Mouse (Mus musculus) erythroid progenitor cell, adult 5-6 weeks (primary cell): ENCODE measurements around the gene Gdi1. TPM values are rescaled to one million over a fixed set of nuclear protein-coding genes. Genes with fewer than 3 reads are reported as not detected.
"Not testable (repeated sequence)": the region's sequence is repeated elsewhere in the genome, so short reads cannot be mapped to it uniquely, and the experiment has no call there.

Experiments
- ATAC-seq: replicated peaks from 2 replicates; pipeline ENCODE4 v1.8.0; 2016; ENCODE audit warnings: moderate number of reproducible peaks, mild to moderate bottlenecking, moderate TSS enrichment, inconsistent platforms; ENCODE audit not compliant: poor library complexity, low FRiP score, severe bottlenecking
- total RNA-seq, 2 experiments: library from RNA; stranded (forward) in 1 of 2; stranded (reverse) in 1 of 2; fragments of 150-400 nt in 1 of 2; fragments of 186-747, 209-891 nt in 1 of 2; gene quantifications; 2 replicates each; pipeline versions ENCODE4 v1.2.3 to v1.2.4; 2015 to 2017; ENCODE audit warnings: low replicate concordance in 2 of 2

The Gdi1 gene
- total RNA-seq, 2 experiments from 2014 or later, result 65.1 to 200 TPM

- ATAC-seq, result peak; percentile 99
These were observed 8.0 kb downstream of the Gdi1 start, which contains the start of gene Fam50a for GRCm38 (mm10) chrX:74312540-74313464. TSS of gene Fam50a (plus strand) at chrX:74313033.

DNA sequence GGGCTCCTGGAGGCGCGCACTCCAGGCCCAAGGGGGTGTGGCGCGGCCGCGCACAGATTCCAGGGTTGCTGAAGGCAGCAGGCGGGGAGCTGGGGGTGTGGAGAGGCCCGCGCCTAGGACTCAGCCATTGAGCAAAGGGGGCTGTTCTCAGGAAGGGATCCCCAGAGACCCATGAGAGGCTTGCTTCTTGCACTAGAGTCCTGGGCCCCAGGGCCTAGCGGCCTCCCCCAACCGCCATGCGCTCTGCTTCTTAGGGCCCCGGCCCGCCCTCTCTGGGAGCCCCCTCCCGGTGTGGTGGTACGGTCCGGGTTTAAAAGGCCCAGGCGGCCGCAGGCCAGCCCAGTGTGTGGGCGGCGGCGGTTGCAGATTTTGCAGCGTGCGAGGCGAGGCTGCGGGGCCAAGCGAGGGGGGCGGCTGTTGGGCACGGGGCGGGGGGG lies 23.9 kb downstream of the Gdi1 start, which contains the start of gene Plxna3:
Plxna3 (plus strand) TSS at position 342 of the 437 bp plus-strand sequence.
- peak; percentile 76 for ATAC-seq

GRCm38 (mm10) chrX:74329215-74329671 lies 24.4 kb downstream of the Gdi1 start:
- no peak for ATAC-seq

- ATAC-seq, result no peak
These were observed 25.6 kb downstream of the Gdi1 start for GRCm38 (mm10) chrX:74330166-74330930.

DNA sequence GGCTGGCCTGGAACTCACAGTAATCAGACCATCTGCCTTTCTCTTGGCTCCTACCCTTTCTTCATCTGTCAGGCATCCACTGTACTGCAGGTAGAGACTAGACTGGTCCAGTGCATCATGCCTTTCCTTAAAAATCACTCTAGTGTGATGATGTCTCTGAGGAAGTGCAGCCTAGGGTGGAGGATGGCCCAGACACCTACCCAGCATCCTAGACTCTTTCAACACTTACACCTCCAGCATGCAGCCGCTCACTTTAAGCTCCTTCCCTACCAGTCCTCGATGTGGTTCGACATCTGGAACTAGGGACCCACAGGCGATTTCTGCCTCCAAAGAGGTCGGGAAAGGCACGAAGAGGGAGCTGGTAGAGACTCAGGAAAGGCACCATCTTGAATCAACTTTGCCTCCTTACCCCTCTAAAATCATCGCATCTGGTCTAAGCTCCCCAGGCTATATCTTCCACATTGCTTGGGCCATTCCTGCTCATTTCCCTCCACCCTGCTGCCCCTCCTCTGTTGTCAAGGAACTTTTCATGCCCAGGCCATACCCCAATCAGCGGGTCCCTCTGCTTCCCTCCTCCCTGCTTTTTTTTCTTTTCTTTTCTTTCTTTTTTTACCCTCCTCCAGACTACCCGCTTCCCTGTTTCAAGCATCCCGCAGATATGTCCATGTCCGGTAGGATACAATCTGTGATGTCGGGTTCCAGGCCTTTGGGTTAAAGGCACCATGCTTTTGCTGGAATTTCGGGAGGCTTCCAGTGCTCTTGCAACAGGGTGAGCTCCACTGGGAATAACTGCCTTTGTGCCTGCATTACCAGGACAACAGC lies 48.1 kb downstream of the Gdi1 start:
- peak; percentile 73 for ATAC-seq

- peak; percentile 100 for ATAC-seq
These were observed 48.6 kb downstream of the Gdi1 start, which contains the start of gene Lage3 for GRCm38 (mm10) chrX:74353467-74353770. TSS of gene Lage3 (minus strand) at chrX:74353618.

- ATAC-seq, result not testable (repeated sequence)
These were observed 52.3 kb downstream of the Gdi1 start for GRCm38 (mm10) chrX:74357069-74357468.

GRCm38 (mm10) chrX:74359171-74359570 lies 54.4 kb downstream of the Gdi1 start:
- no peak for ATAC-seq

Other genes starting within 250 kb of the Gdi1 start
- gene Opn1mw, start 177.5 kb upstream of the Gdi1 start, total RNA-seq (2015; ENCODE audit: low replicate concordance), result not detected in 2 replicates
- gene Opn1mw, start 177.5 kb upstream of the Gdi1 start, total RNA-seq (2017; ENCODE audit: low replicate concordance), result not detected in 2 replicates
- 26.3 and 37.3 TPM in 2 replicates for gene Mecp2, start 169.6 kb upstream of the Gdi1 start, total RNA-seq (2015; ENCODE audit: low replicate concordance)
- gene Mecp2, start 169.6 kb upstream of the Gdi1 start, total RNA-seq (2017; ENCODE audit: low replicate concordance), result 24.9 and 28.2 TPM in 2 replicates
- gene Tex28, start 137.2 kb upstream of the Gdi1 start, total RNA-seq (2015; ENCODE audit: low replicate concordance), result not detected in 2 replicates
- gene Tex28, start 137.2 kb upstream of the Gdi1 start, total RNA-seq (2017; ENCODE audit: low replicate concordance), result not detected in 2 replicates
- not detected in 2 replicates for gene Tktl1, start 127.7 kb upstream of the Gdi1 start, total RNA-seq (2015; ENCODE audit: low replicate concordance)
- not detected in 2 replicates for gene Tktl1, start 127.7 kb upstream of the Gdi1 start, total RNA-seq (2017; ENCODE audit: low replicate concordance)
- 103 and 114 TPM in 2 replicates for gene Flna, start 55.2 kb upstream of the Gdi1 start, total RNA-seq (2015; ENCODE audit: low replicate concordance)
- 122 and 133 TPM in 2 replicates for gene Flna, start 55.2 kb upstream of the Gdi1 start, total RNA-seq (2017; ENCODE audit: low replicate concordance)
- gene Emd, start 50.3 kb upstream of the Gdi1 start, total RNA-seq (2015; ENCODE audit: low replicate concordance), result 39.3 and 44.4 TPM in 2 replicates
- 23.2 and 29.5 TPM in 2 replicates for gene Emd, start 50.3 kb upstream of the Gdi1 start, total RNA-seq (2017; ENCODE audit: low replicate concordance)
- 718 and 731 TPM in 2 replicates for gene Rpl10, start 34.2 kb upstream of the Gdi1 start, total RNA-seq (2015; ENCODE audit: low replicate concordance)
- 354 and 377 TPM in 2 replicates for gene Rpl10, start 34.2 kb upstream of the Gdi1 start, total RNA-seq (2017; ENCODE audit: low replicate concordance)
- gene Taz, start 23.1 kb upstream of the Gdi1 start, total RNA-seq (2015; ENCODE audit: low replicate concordance), result 41.8 and 53.2 TPM in 2 replicates
- 13.8 and 18.6 TPM in 2 replicates for gene Taz, start 23.1 kb upstream of the Gdi1 start, total RNA-seq (2017; ENCODE audit: low replicate concordance)
- 108 and 154 TPM in 2 replicates for gene Dnase1l1, start 22.7 kb upstream of the Gdi1 start, total RNA-seq (2015; ENCODE audit: low replicate concordance)
- gene Dnase1l1, start 22.7 kb upstream of the Gdi1 start, total RNA-seq (2017; ENCODE audit: low replicate concordance), result 73.7 and 110 TPM in 2 replicates
- gene Atp6ap1, start 7.9 kb upstream of the Gdi1 start, total RNA-seq (2015; ENCODE audit: low replicate concordance), result 251 and 260 TPM in 2 replicates
- gene Atp6ap1, start 7.9 kb upstream of the Gdi1 start, total RNA-seq (2017; ENCODE audit: low replicate concordance), result 152 and 179 TPM in 2 replicates
- gene Fam50a, start 8.0 kb downstream of the Gdi1 start, total RNA-seq (2015; ENCODE audit: low replicate concordance), result 20.5 and 38.1 TPM in 2 replicates
- gene Fam50a, start 8.0 kb downstream of the Gdi1 start, total RNA-seq (2017; ENCODE audit: low replicate concordance), result 30.1 and 43.0 TPM in 2 replicates
- not detected in 2 replicates for gene Plxna3, start 24.1 kb downstream of the Gdi1 start, total RNA-seq (2015; ENCODE audit: low replicate concordance)
- not detected in 2 replicates for gene Plxna3, start 24.1 kb downstream of the Gdi1 start, total RNA-seq (2017; ENCODE audit: low replicate concordance)
- 15.1 and 20.9 TPM in 2 replicates for gene Lage3, start 48.6 kb downstream of the Gdi1 start, total RNA-seq (2015; ENCODE audit: low replicate concordance)
- 8.2 and 9.5 TPM in 2 replicates for gene Lage3, start 48.6 kb downstream of the Gdi1 start, total RNA-seq (2017; ENCODE audit: low replicate concordance)
- 32.4 and 36.9 TPM in 2 replicates for gene Ubl4a, start 68.2 kb downstream of the Gdi1 start, total RNA-seq (2015; ENCODE audit: low replicate concordance)
- 5.3 and 11.0 TPM in 2 replicates for gene Ubl4a, start 68.2 kb downstream of the Gdi1 start, total RNA-seq (2017; ENCODE audit: low replicate concordance)
- 1.8 and 9.6 TPM in 2 replicates for gene Slc10a3, start 68.4 kb downstream of the Gdi1 start, total RNA-seq (2015; ENCODE audit: low replicate concordance)
- gene Slc10a3, start 68.4 kb downstream of the Gdi1 start, total RNA-seq (2017; ENCODE audit: low replicate concordance), result 2.2 TPM in 1 of 2 replicates, not detected in the other
- 6.3 and 12.3 TPM in 2 replicates for gene Fam3a, start 88.3 kb downstream of the Gdi1 start, total RNA-seq (2015; ENCODE audit: low replicate concordance)
- 0.68 and 3.6 TPM in 2 replicates for gene Fam3a, start 88.3 kb downstream of the Gdi1 start, total RNA-seq (2017; ENCODE audit: low replicate concordance)
- 5.4 and 16.2 TPM in 2 replicates for gene Ikbkg, start 88.3 kb downstream of the Gdi1 start, total RNA-seq (2015; ENCODE audit: low replicate concordance)
- 12.8 and 16.8 TPM in 2 replicates for gene Ikbkg, start 88.3 kb downstream of the Gdi1 start, total RNA-seq (2017; ENCODE audit: low replicate concordance)
- 63.7 and 64.9 TPM in 2 replicates for gene G6pdx, start 124.2 kb downstream of the Gdi1 start, total RNA-seq (2015; ENCODE audit: low replicate concordance)
- gene G6pdx, start 124.2 kb downstream of the Gdi1 start, total RNA-seq (2017; ENCODE audit: low replicate concordance), result 38.5 and 45.2 TPM in 2 replicates
- gene Gm6880, start 176.4 kb downstream of the Gdi1 start, total RNA-seq (2015; ENCODE audit: low replicate concordance), result not detected in 2 replicates
- gene Gm6880, start 176.4 kb downstream of the Gdi1 start, total RNA-seq (2017; ENCODE audit: low replicate concordance), result not detected in 2 replicates